Mouse (Mus musculus): ENCODE results near the gene Prcp. TPM values are rescaled to one million over a fixed set of nuclear protein-coding genes. Genes with fewer than 3 reads are reported as not detected.

The Prcp gene
- polyA plus RNA-seq (2015; fragmentation: Nextera tagmentation; extraction: Ambion mirVana) = 34.2 and 35.9 TPM in 2 replicates

GRCm38 (mm10) chr7:92874116-92874675 is at the start of gene Prcp, which contains the start of gene Ddias:
Prcp (plus strand) TSS chr7:92874470.
Ddias (minus strand) TSS chr7:92874247.

Other genes starting within 250 kb of the Prcp start
- gene Ankrd42, start 237.3 kb upstream of the Prcp start, polyA plus RNA-seq (2015; fragmentation: Nextera tagmentation; extraction: Ambion mirVana) = 0.89 and 1.0 TPM in 2 replicates
- 15.3 and 16.6 TPM in 2 replicates for gene Pcf11, start 204.5 kb upstream of the Prcp start, polyA plus RNA-seq (2015; fragmentation: Nextera tagmentation; extraction: Ambion mirVana)
- 7.3 and 7.6 TPM in 2 replicates for gene Rab30, start 132.9 kb upstream of the Prcp start, polyA plus RNA-seq (2015; fragmentation: Nextera tagmentation; extraction: Ambion mirVana)
- 10.0 and 10.2 TPM in 2 replicates for gene Ddias, start 223 bp upstream of the Prcp start, polyA plus RNA-seq (2015; fragmentation: Nextera tagmentation; extraction: Ambion mirVana)
- gene Fam181b, start 205.4 kb downstream of the Prcp start, polyA plus RNA-seq (2015; fragmentation: Nextera tagmentation; extraction: Ambion mirVana) = 4.4 and 5.3 TPM in 2 replicates

Data from spleen, postnatal 0 days (tissue).